Mouse (Mus musculus): ENCODE results near the gene Ccdc51.

GRCm38 (mm10) chr9:109120956-109121355 is 38.7 kb downstream of the Ccdc51 start:
- TF ChIP-seq CTCF (IDR thresholded peaks at IDR 0.05; ENCODE audit: control insufficient read depth, insufficient read depth, insufficient read length) (no peak), MAX (IDR thresholded peaks at IDR 0.05) (no peak), USF1 (IDR thresholded peaks at IDR 0.05; ENCODE audit: low read depth) (no peak), MYOD1 (IDR thresholded peaks at IDR 0.05; ENCODE audit: control insufficient read depth, insufficient read length, low read depth) (no peak), CEBPB (IDR thresholded peaks at IDR 0.05; ENCODE audit: low read depth) (no peak), MYOG (IDR thresholded peaks at IDR 0.05; ENCODE audit: control insufficient read depth, extremely low read depth, insufficient read length) (no peak), FOSL1 (IDR thresholded peaks at IDR 0.05; ENCODE audit: insufficient read depth, low read length, poor library complexity, severe bottlenecking) (no peak)
